Mouse (Mus musculus) layer of hippocampus, adult 11-12 months (tissue): ENCODE measurements at regions not wholly inside any gene's neighbourhood (a gene's known extent, or its start where the extent isn't known, plus 50 kb on each side); places are given as distances from the start of the nearest gene placed in this dataset.
A peak's percentile ranks its signal among the peaks of the same experiment; 100 is the strongest.

Experiments
- DNase-seq: peaks from one replicate; pipeline ENCODE4 v3.0.0; 2022; ENCODE audit warnings: low spot score

GRCm38 (mm10) chr12:94469850-94470249, 1222.2 kb upstream of the Flrt2 start:
- no peak for DNase-seq

GRCm38 (mm10) chr12:94470981-94471380, 1221.0 kb upstream of the Flrt2 start:
- DNase-seq, result no peak

GRCm38 (mm10) chr12:94488721-94489120, 1203.3 kb upstream of the Flrt2 start:
- DNase-seq, result no peak

- no peak for DNase-seq
Measured at GRCm38 (mm10) chr12:94508099-94508498, 1183.9 kb upstream of the Flrt2 start.

GRCm38 (mm10) chr12:94509855-94510254, 1182.2 kb upstream of the Flrt2 start:
- DNase-seq, result no peak

- no peak for DNase-seq
Measured at GRCm38 (mm10) chr12:94544706-94545105, 1147.3 kb upstream of the Flrt2 start.

GRCm38 (mm10) chr12:94560374-94561194, 1131.4 kb upstream of the Flrt2 start:
- DNase-seq, result no peak

GRCm38 (mm10) chr12:94574981-94575380, 1117.0 kb upstream of the Flrt2 start:
- no peak for DNase-seq

GRCm38 (mm10) chr12:94580345-94580744, 1111.7 kb upstream of the Flrt2 start:
- no peak for DNase-seq

- DNase-seq, result no peak
Measured at GRCm38 (mm10) chr12:94584309-94584708, 1107.7 kb upstream of the Flrt2 start.

GRCm38 (mm10) chr12:94587031-94587430, 1105.0 kb upstream of the Flrt2 start:
- no peak for DNase-seq

GRCm38 (mm10) chr12:94588599-94588998, 1103.4 kb upstream of the Flrt2 start:
- DNase-seq, result no peak

- no peak for DNase-seq
Measured at GRCm38 (mm10) chr12:94589033-94589432, 1103.0 kb upstream of the Flrt2 start.

- DNase-seq, result peak; percentile 14
Measured at GRCm38 (mm10) chr12:94605566-94605965, 1086.5 kb upstream of the Flrt2 start.

- DNase-seq, result no peak
Measured at GRCm38 (mm10) chr12:94636555-94636954, 1055.5 kb upstream of the Flrt2 start.

GRCm38 (mm10) chr12:94640153-94640552, 1051.9 kb upstream of the Flrt2 start:
- no peak for DNase-seq

GRCm38 (mm10) chr12:94645302-94645701, 1046.7 kb upstream of the Flrt2 start:
- peak; percentile 4 for DNase-seq

- peak; percentile 21 for DNase-seq
Measured at GRCm38 (mm10) chr12:94670035-94670434, 1022.0 kb upstream of the Flrt2 start.

GRCm38 (mm10) chr12:94674925-94675324, 1017.1 kb upstream of the Flrt2 start:
- DNase-seq, result no peak

GRCm38 (mm10) chr12:94691341-94692029, 1000.5 kb upstream of the Flrt2 start:
- DNase-seq, result no peak

- DNase-seq, result no peak
Measured at GRCm38 (mm10) chr12:94731391-94731790, 960.6 kb upstream of the Flrt2 start.

- DNase-seq, result no peak
Measured at GRCm38 (mm10) chr12:94733179-94733578, 958.8 kb upstream of the Flrt2 start.

GRCm38 (mm10) chr12:94737263-94737662, 954.8 kb upstream of the Flrt2 start:
- DNase-seq, result no peak
